Mouse (Mus musculus) ES-E14 (cell line): ENCODE measurements around the gene Pex11b. TPM values are rescaled to one million over a fixed set of nuclear protein-coding genes. Genes with fewer than 3 reads are reported as not detected.

Source experiments
- DNase-seq: peaks from one replicate; pipeline ENCODE4 v3.0.0-alpha.2; 2013; ENCODE audit warnings: low read depth, low spot score
- H3K27ac ChIP-seq: 2 replicates; pipeline ENCODE4 v1.5.1; 2012; ENCODE audit warnings: low read depth, mild to moderate bottlenecking, low read length, moderate library complexity, mixed read lengths; ENCODE audit not compliant: poor library complexity, insufficient read depth, severe bottlenecking
- H3K36me3 ChIP-seq: 2 replicates; pipeline ENCODE4 v1.6.1; 2012; ENCODE audit warnings: mild to moderate bottlenecking, low read length, moderate library complexity, mixed read lengths; ENCODE audit not compliant: control insufficient read depth, poor library complexity, insufficient read depth, severe bottlenecking
- H3K4me1 ChIP-seq, 2 experiments: fragments of 150-350 bp in 1 of 2; sonication (generic) in 1 of 2; 2 replicates each; pipeline ENCODE4 v1.6.1; 2012; ENCODE audit warnings: low read length in 2 of 2, mild to moderate bottlenecking in 1 of 2, mixed read lengths in 1 of 2; ENCODE audit not compliant: control insufficient read depth in 2 of 2, insufficient read depth in 2 of 2, poor library complexity in 1 of 2
- H3K4me3 ChIP-seq, 2 experiments: fragments of 150-350 bp in 1 of 2; sonication (generic) in 1 of 2; 2 replicates each; pipeline ENCODE4 v1.5.1; 2012; ENCODE audit warnings: low read length in 2 of 2, low read depth in 1 of 2, mild to moderate bottlenecking in 1 of 2, mixed read lengths in 1 of 2; ENCODE audit not compliant: insufficient read depth in 1 of 2, poor library complexity in 1 of 2, severe bottlenecking in 1 of 2
- H3K9ac ChIP-seq: 2 replicates; pipeline ENCODE4 v1.6.1; 2012; ENCODE audit warnings: low read depth, mild to moderate bottlenecking, low read length, mixed read lengths; ENCODE audit not compliant: poor library complexity, insufficient read depth, severe bottlenecking
- H3K9me3 ChIP-seq: fragments of 150-350 bp; sonication (generic); 2 replicates; pipeline ENCODE4 v1.6.1; 2012; ENCODE audit warnings: low read depth, mild to moderate bottlenecking, low read length; ENCODE audit not compliant: control insufficient read depth, insufficient read depth
- CHD2 ChIP-seq: IDR thresholded peaks from 2 replicates; pipeline ENCODE4 v1.6.1; 2014; ENCODE audit warnings: mild to moderate bottlenecking, low read depth, low read length, inconsistent platforms
- HCFC1 ChIP-seq: IDR thresholded peaks from 2 replicates; pipeline ENCODE4 v1.6.1; 2012; ENCODE audit warnings: low read length, inconsistent platforms, borderline replicate concordance; ENCODE audit not compliant: insufficient read depth
- MAFK ChIP-seq: IDR thresholded peaks from 2 replicates; pipeline ENCODE4 v1.6.1; 2014; ENCODE audit warnings: mild to moderate bottlenecking, low read depth, low read length, inconsistent platforms; ENCODE audit not compliant: insufficient read depth
- ZC3H11A ChIP-seq: IDR thresholded peaks from 2 replicates; pipeline ENCODE4 v1.6.1; 2012; ENCODE audit warnings: low read depth, mild to moderate bottlenecking, inconsistent platforms, low read length, borderline replicate concordance
- ZNF384 ChIP-seq: IDR thresholded peaks from 2 replicates; pipeline ENCODE4 v1.6.1; 2012; ENCODE audit warnings: low read depth, low read length, inconsistent platforms
- in situ Hi-C, 2 experiments: fragments of 600-800 bp; cut with MboI; formaldehyde crosslinking; loops; one replicate each; pipeline ENCODE4 v1.15.1; 2025; ENCODE audit warnings: low sequenced_read_pairs in 2 of 2, inconsistent platforms in 1 of 2; ENCODE audit not compliant: unreplicated experiment in 2 of 2
- total RNA-seq: library from RNA; depleted of rRNA; stranded (reverse); fragments of 300-350 nt; gene quantifications from 2 replicates; pipeline ENCODE4 v1.2.3, GENCODE M21; 2012

Gene Pex11b
- total RNA-seq, 1 experiment, result 15.6 TPM

DNA sequence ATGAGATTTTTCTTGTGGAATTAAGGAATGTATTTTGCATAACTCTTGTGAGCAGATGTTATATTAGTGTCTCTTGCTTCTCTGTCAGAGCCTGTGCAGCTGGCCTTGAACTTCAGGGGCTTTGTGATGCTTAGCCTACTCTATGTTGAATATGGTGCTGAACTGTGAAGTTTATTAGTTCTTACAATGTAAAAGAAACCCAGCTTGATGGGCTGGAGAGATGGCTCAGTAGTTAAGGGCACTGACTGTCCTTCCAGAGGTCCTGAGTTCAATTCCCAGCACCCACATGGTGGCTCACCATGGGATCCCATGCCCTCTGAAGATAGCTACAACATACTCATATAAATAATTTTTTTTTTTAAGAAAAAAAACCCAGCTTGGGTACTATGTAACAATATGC, 3.1 kb upstream of the Pex11b start:
- H3K4me3 ChIP-seq, result no peak overlapping the region
- H3K9ac ChIP-seq, result no peak overlapping the region
- peaks cover 0 to 4% of the 10 kb centered on the region in 2 experiments; a peak in 2 of 4 replicates for H3K4me1 ChIP-seq
- no peaks in the 10 kb centered on the region for H3K9me3 ChIP-seq
- no peak for DNase-seq
- H3K36me3 ChIP-seq, result peaks cover 10% of the 10 kb centered on the region
- no peak overlapping the region for H3K27ac ChIP-seq
- TF ChIP-seq CHD2, result no peak
- TF ChIP-seq HCFC1, result no peak
- no peak for TF ChIP-seq ZNF384
- no peak for TF ChIP-seq ZC3H11A
- in situ Hi-C loops, result loop anchor here in 1 of 2 experiments (10.0 kb wide), 1 partner anchor 87 kb away; no protein-coding TSS in a partner anchor

DNA sequence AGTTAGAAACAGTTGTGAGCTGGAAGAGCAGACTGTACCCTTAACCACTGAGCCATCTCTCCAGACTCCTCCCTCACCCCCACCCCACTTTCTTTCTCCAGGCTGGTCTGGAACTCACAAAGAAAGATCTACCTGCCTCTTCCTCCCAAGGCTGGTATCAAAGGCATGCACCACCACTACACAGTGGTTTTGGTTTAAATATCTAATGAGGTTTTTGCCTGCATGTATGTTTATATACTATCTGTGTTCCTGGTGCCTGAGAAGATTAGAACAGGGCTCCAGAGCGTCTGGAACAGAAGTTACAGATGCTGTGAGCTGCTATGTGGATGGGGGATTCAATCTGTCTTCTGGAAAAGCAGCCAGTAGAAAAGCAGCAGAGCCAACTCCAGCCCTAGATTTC, 1.2 kb upstream of the Pex11b start:
- Histone ChIP-seq H3K36me3 (peaks cover 10% of the 10 kb centered on the region), H3K4me1 (peaks cover 0 to 4% of the 10 kb centered on the region in 2 experiments; a peak in 2 of 4 replicates), H3K4me3 (no peak overlapping the region), H3K9me3 (no peaks in the 10 kb centered on the region), H3K27ac (no peak overlapping the region), H3K9ac (no peak overlapping the region)
- in situ Hi-C loops, result loop anchor here in 1 of 2 experiments (10.0 kb wide), 1 partner anchor 89 kb away; no protein-coding TSS in a partner anchor
- DNase-seq, result no peak
- TF ChIP-seq HCFC1 (no peak), ZNF384 (no peak), ZC3H11A (no peak), CHD2 (no peak), MAFK (no peak)

DNA sequence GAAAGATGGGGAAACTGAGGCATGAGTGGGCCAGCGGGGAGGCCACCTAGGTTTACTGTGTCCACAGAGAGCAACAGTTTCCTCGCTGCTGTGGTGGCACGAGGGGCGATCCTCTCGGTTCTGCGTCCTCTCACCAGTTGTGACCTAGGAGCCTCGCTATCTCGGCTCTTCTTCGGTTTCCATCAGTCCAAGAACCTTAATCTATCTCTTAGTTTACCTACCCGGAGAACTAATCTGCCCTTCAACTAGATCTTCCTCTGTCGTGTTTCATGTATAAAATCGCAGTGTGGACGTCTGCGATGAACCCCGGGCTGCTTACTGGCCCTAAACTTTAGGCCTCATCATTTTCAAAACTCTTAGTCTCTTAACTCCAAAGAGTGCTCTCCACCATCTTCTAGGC, 730 bp downstream of the Pex11b start:
- H3K36me3 ChIP-seq, result peaks cover 10% of the 10 kb centered on the region
- no peak for TF ChIP-seq MAFK
- TF ChIP-seq ZC3H11A, result no peak
- TF ChIP-seq ZNF384, result no peak
- TF ChIP-seq HCFC1, result no peak
- no peak for TF ChIP-seq CHD2
- H3K9me3 ChIP-seq, result no peaks in the 10 kb centered on the region
- peak overlapping the region; percentile 72 to 92 for H3K4me3 ChIP-seq
- peaks cover 0 to 4% of the 10 kb centered on the region in 2 experiments; a peak in 2 of 4 replicates for H3K4me1 ChIP-seq
- H3K27ac ChIP-seq, result no peak overlapping the region; the same call in 1 of the 2 replicates
- in situ Hi-C loops, result loop anchor here in 1 of 2 experiments (10.0 kb wide), 1 partner anchor 91 kb away; no protein-coding TSS in a partner anchor
- DNase-seq, result no peak
- H3K9ac ChIP-seq, result peak overlapping the region; percentile 91

DNA sequence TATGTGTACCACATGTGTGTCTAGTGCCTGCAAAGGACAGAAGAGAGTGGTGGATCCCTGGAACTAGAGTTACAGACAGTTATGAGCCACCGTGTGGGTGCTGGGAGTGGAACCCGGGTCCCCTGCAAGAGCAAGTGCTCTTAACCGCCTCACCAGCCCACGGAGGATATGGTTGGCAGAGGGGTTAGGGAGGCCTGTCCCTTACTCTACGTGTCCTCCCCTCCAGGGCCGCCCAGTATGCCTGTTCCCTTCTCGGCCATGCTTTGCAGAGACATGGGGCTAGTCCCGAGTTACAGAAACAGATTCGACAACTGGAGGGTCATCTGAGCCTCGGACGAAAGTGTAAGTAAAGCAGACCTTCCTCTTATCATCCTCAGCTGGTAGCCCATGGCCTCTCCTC, 1.3 kb downstream of the Pex11b start:
- TF ChIP-seq ZC3H11A (no peak), CHD2 (no peak), MAFK (no peak), HCFC1 (no peak), ZNF384 (no peak)
- no peak for DNase-seq
- no peak overlapping the region for H3K27ac ChIP-seq
- peak overlapping the region; percentile 72 to 92 for H3K4me3 ChIP-seq
- peaks cover 7% of the 10 kb centered on the region for H3K36me3 ChIP-seq
- H3K9ac ChIP-seq, result peak overlapping the region; percentile 91; the same call in 1 of the 2 replicates
- H3K4me1 ChIP-seq, result peaks cover 0 to 4% of the 10 kb centered on the region in 2 experiments; a peak in 2 of 4 replicates
- no peaks in the 10 kb centered on the region for H3K9me3 ChIP-seq
- in situ Hi-C loops, result loop anchor here in 1 of 2 experiments (10.0 kb wide), 1 partner anchor 92 kb away; no protein-coding TSS in a partner anchor
